Mouse (Mus musculus): ENCODE results near the gene Calm1. TPM values are rescaled to one million over a fixed set of nuclear protein-coding genes. Genes with fewer than 3 reads are reported as not detected.
"Not testable (repeated sequence)": the region's sequence is repeated elsewhere in the genome, so short reads cannot be mapped to it uniquely, and the experiment has no call there.

The Calm1 gene
- polyA plus RNA-seq, 1 experiment from 2014 or later, result 2,116 TPM

GRCm38 (mm10) chr12:100211453-100212185 is 12.4 kb downstream of the Calm1 start:
- TF ChIP-seq CTCF (IDR thresholded peaks at IDR 0.05; ENCODE audit: low read depth) (no peak), EP300 (optimal IDR thresholded peaks at IDR 0.05) (no peak)
- no peak overlapping the region for H3K4me2 ChIP-seq (replicated peaks; ENCODE audit: low read depth)
- 68% methylated on average over 5 of the region's 5 CpGs for whole genome bisulfite sequencing
- H3K4me1 ChIP-seq (replicated peaks; ENCODE audit: control insufficient read depth, insufficient read depth), result no peaks in the 10 kb centered on the region; the same call in 1 of the 2 replicates
- no peaks in the 10 kb centered on the region for H3K27me3 ChIP-seq (ENCODE audit: control insufficient read depth, insufficient read depth, low read length)
- DNase-seq (ENCODE audit: low spot score) (no peak), ATAC-seq (ENCODE audit: low FRiP score, low TSS enrichment) (peak; percentile 18; the same call in 1 of the 2 replicates)
- H3K4me3 ChIP-seq (ENCODE audit: low read depth, low read length), result no peak overlapping the region
- H3K9me3 ChIP-seq (ENCODE audit: control insufficient read depth, low read length), result 0 out of 2 replicates have a peak, but pooled peaks cover 5% of the 10 kb centered on the region
- H3K36me3 ChIP-seq (ENCODE audit: control insufficient read depth, insufficient read depth, low read length), result peaks cover 3% of the 10 kb centered on the region; the same call in 1 of the 2 replicates
- H3K9ac ChIP-seq (ENCODE audit: low read length), result no peak overlapping the region
- peak overlapping the region; percentile 10; the same call in 1 of the 2 replicates for H3K27ac ChIP-seq (replicated peaks)

DNA sequence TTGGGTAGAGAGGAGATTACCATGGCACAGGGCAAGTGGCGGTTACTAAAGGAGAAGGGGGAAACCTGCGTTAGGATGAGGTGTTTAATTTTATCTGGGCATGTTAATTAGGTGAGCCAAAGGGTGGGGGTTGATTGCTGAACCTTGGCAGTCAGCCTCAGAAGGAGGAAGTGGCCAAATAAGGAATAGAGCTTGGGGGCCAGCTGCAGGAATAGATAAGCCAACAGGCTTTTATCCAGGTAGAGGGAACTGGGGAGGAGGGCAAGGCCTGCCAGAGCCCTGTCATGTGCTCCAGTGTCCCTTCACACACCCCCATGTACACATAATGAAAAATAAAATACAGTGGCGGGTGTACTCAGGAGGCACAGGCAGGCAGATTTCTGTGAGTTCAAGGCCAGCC is 13.2 kb downstream of the Calm1 start:
- no peaks in the 10 kb centered on the region for H3K27me3 ChIP-seq (ENCODE audit: control insufficient read depth, insufficient read depth, low read length)
- no peak overlapping the region for H3K4me3 ChIP-seq (ENCODE audit: low read depth, low read length)
- ATAC-seq (ENCODE audit: low FRiP score, low TSS enrichment) (peak; percentile 19; the same call in 1 of the 2 replicates), DNase-seq (ENCODE audit: low spot score) (peak; percentile 43)
- no peak overlapping the region for H3K4me2 ChIP-seq (replicated peaks; ENCODE audit: low read depth)
- H3K27ac ChIP-seq (replicated peaks), result peak overlapping the region; percentile 20; the same call in 1 of the 2 replicates
- TF ChIP-seq CTCF (IDR thresholded peaks at IDR 0.05; ENCODE audit: low read depth), result no peak
- no peak for TF ChIP-seq EP300 (optimal IDR thresholded peaks at IDR 0.05)
- no peaks in the 10 kb centered on the region; the same call in 1 of the 2 replicates for H3K4me1 ChIP-seq (replicated peaks; ENCODE audit: control insufficient read depth, insufficient read depth)
- WGBS, result 30% methylated on average over 3 of the region's 3 CpGs
- H3K9ac ChIP-seq (ENCODE audit: low read length), result no peak overlapping the region
- peaks cover 3% of the 10 kb centered on the region; the same call in 1 of the 2 replicates for H3K36me3 ChIP-seq (ENCODE audit: control insufficient read depth, insufficient read depth, low read length)
- 0 out of 2 replicates have a peak, but pooled peaks cover 5% of the 10 kb centered on the region for H3K9me3 ChIP-seq (ENCODE audit: control insufficient read depth, low read length)

DNA sequence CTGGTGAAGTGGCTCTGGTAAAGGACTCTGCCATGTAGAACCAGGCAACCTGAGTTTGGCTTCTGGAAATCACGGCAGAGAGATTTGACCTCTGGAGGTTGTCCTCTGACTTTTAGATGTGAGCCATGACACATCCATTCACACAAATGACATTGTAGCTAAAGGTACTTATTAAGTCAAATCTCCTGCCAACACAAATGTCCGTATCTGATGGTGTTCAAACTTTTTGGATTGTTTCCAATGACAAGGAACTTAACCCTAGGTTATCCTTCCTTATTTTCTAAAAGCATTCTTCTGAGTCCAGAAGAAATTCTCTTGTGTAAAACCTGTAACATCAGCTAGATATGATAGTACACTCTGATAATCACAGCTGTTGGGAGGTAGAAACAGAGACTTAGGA is 13.9 kb downstream of the Calm1 start:
- Histone ChIP-seq H3K4me1 (replicated peaks; ENCODE audit: control insufficient read depth, insufficient read depth) (no peaks in the 10 kb centered on the region; the same call in 1 of the 2 replicates), H3K4me3 (ENCODE audit: low read depth, low read length) (no peak overlapping the region), H3K9me3 (ENCODE audit: control insufficient read depth, low read length) (0 out of 2 replicates have a peak, but pooled peaks cover 5% of the 10 kb centered on the region), H3K27ac (replicated peaks) (no peak overlapping the region), H3K9ac (ENCODE audit: low read length) (no peak overlapping the region), H3K27me3 (ENCODE audit: control insufficient read depth, insufficient read depth, low read length) (no peaks in the 10 kb centered on the region), H3K36me3 (ENCODE audit: control insufficient read depth, insufficient read depth, low read length) (peaks cover 2% of the 10 kb centered on the region; the same call in 1 of the 2 replicates), H3K4me2 (replicated peaks; ENCODE audit: low read depth) (no peak overlapping the region)
- DNase-seq (ENCODE audit: low spot score), result no peak
- 43% methylated on average over 2 of the region's 2 CpGs for WGBS
- no peak for TF ChIP-seq CTCF (IDR thresholded peaks at IDR 0.05; ENCODE audit: low read depth)
- ATAC-seq (ENCODE audit: low FRiP score, low TSS enrichment), result no peak

- Histone ChIP-seq H3K4me3 (ENCODE audit: low read depth, low read length) (no peak overlapping the region), H3K9ac (ENCODE audit: low read length) (no peak overlapping the region), H3K27me3 (ENCODE audit: control insufficient read depth, insufficient read depth, low read length) (no peaks in the 10 kb centered on the region), H3K4me1 (replicated peaks; ENCODE audit: control insufficient read depth, insufficient read depth) (no peaks in the 10 kb centered on the region; the same call in 1 of the 2 replicates), H3K4me2 (replicated peaks; ENCODE audit: low read depth) (no peak overlapping the region), H3K36me3 (ENCODE audit: control insufficient read depth, insufficient read depth, low read length) (no peaks in the 10 kb centered on the region), H3K27ac (replicated peaks) (no peak overlapping the region), H3K9me3 (ENCODE audit: control insufficient read depth, low read length) (0 out of 2 replicates have a peak, but pooled peaks cover 5% of the 10 kb centered on the region)
- WGBS, result 97% methylated on average over 10 of the region's 10 CpGs
- ATAC-seq (ENCODE audit: low FRiP score, low TSS enrichment), result no peak
- DNase-seq (ENCODE audit: low spot score), result no peak
- TF ChIP-seq EP300 (optimal IDR thresholded peaks at IDR 0.05) (no peak), CTCF (IDR thresholded peaks at IDR 0.05; ENCODE audit: low read depth) (no peak)
These were observed 14.9 kb downstream of the Calm1 start for GRCm38 (mm10) chr12:100214156-100214555.

DNA sequence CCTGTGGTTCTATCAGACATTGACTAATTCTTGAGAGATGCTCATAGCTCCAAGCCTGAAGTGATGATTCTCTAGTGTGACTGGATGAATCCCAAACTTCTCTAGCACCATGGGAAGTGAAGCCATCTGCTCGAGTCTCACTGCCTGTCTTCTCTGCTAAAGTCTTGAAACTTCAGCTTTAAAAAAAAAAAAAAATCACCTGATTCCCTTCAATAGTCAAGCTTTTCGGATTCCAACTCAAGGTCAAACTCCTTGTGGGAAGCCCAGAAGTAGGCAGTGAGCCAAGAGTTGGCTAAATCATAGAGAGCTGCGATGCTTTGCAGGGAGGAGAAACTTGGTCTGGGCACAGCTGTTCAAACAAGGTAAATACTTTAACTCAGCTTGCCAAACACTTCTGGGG is 15.5 kb downstream of the Calm1 start:
- Histone ChIP-seq H3K4me2 (replicated peaks; ENCODE audit: low read depth) (no peak overlapping the region), H3K4me1 (replicated peaks; ENCODE audit: control insufficient read depth, insufficient read depth) (no peaks in the 10 kb centered on the region; the same call in 1 of the 2 replicates), H3K9me3 (ENCODE audit: control insufficient read depth, low read length) (0 out of 2 replicates have a peak, but pooled peaks cover 5% of the 10 kb centered on the region), H3K4me3 (ENCODE audit: low read depth, low read length) (no peak overlapping the region), H3K27ac (replicated peaks) (no peak overlapping the region), H3K27me3 (ENCODE audit: control insufficient read depth, insufficient read depth, low read length) (no peaks in the 10 kb centered on the region), H3K9ac (ENCODE audit: low read length) (no peak overlapping the region), H3K36me3 (ENCODE audit: control insufficient read depth, insufficient read depth, low read length) (no peaks in the 10 kb centered on the region)
- ATAC-seq (ENCODE audit: low FRiP score, low TSS enrichment) (0 out of 2 replicates have a peak, but pooled peaks have one; percentile 32), DNase-seq (ENCODE audit: low spot score) (peak; percentile 32)
- 36% methylated on average over 3 of the region's 3 CpGs for WGBS
- TF ChIP-seq CTCF (IDR thresholded peaks at IDR 0.05; ENCODE audit: low read depth) (no peak), EP300 (optimal IDR thresholded peaks at IDR 0.05) (no peak)

- not testable (repeated sequence) for H3K36me3 ChIP-seq (ENCODE audit: control insufficient read depth, insufficient read depth, low read length); ATAC-seq (ENCODE audit: low FRiP score, low TSS enrichment); DNase-seq (ENCODE audit: low spot score)
These were observed 17.9 kb downstream of the Calm1 start for GRCm38 (mm10) chr12:100217087-100217486.

More at GRCm38 (mm10) chr12:100217087-100217486, 17.9 kb downstream of the Calm1 start:
- H3K9me3 ChIP-seq (ENCODE audit: control insufficient read depth, low read length); H3K4me2 ChIP-seq (replicated peaks; ENCODE audit: low read depth); H3K27me3 ChIP-seq (ENCODE audit: control insufficient read depth, insufficient read depth, low read length); H3K9ac ChIP-seq (ENCODE audit: low read length); H3K27ac ChIP-seq (replicated peaks); H3K4me3 ChIP-seq (ENCODE audit: low read depth, low read length); H3K4me1 ChIP-seq (replicated peaks; ENCODE audit: control insufficient read depth, insufficient read depth): not testable (repeated sequence)
- WGBS, result 96% methylated on average over 2 of the region's 2 CpGs
